Mouse (Mus musculus) intestine, embryonic 15.5 days (tissue): ENCODE measurements around the gene Clvs2. TPM values are rescaled to one million over a fixed set of nuclear protein-coding genes. Genes with fewer than 3 reads are reported as not detected.
A peak's percentile ranks its signal among the peaks of the same experiment; 100 is the strongest.

Experiments
- ATAC-seq: fragments of 200-750 bp; cut with Nextera tagmentation; 2 replicates; pipeline ENCODE4 v1.8.0; 2017; ENCODE audit warnings: moderate TSS enrichment, moderate library complexity
- H3K27ac ChIP-seq: fragments of 300-500 bp; sonication (generic); 2 replicates; pipeline ENCODE4 v1.5.1; 2015; ENCODE audit warnings: mild to moderate bottlenecking, inconsistent platforms
- H3K27me3 ChIP-seq: fragments of 300-500 bp; sonication (generic); replicated peaks from 2 replicates; pipeline ENCODE4 v1.6.1; 2015; ENCODE audit warnings: inconsistent platforms
- H3K36me3 ChIP-seq: fragments of 300-500 bp; sonication (generic); 2 replicates; pipeline ENCODE4 v1.6.1; 2015; ENCODE audit warnings: inconsistent platforms
- H3K4me1 ChIP-seq: fragments of 300-500 bp; sonication (generic); replicated peaks from 2 replicates; pipeline ENCODE4 v1.6.1; 2015; ENCODE audit warnings: inconsistent platforms
- H3K4me2 ChIP-seq: fragments of 300-500 bp; sonication (generic); replicated peaks from 2 replicates; pipeline ENCODE4 v1.6.1; 2015; ENCODE audit warnings: mild to moderate bottlenecking, inconsistent platforms
- H3K4me3 ChIP-seq: fragments of 300-500 bp; sonication (generic); replicated peaks from 2 replicates; pipeline ENCODE4 v1.5.1; 2015; ENCODE audit warnings: inconsistent platforms
- H3K9ac ChIP-seq: fragments of 300-500 bp; sonication (generic); 2 replicates; pipeline ENCODE4 v1.6.1; 2015; ENCODE audit warnings: inconsistent platforms
- H3K9me3 ChIP-seq: fragments of 300-500 bp; sonication (generic); 2 replicates; pipeline ENCODE4 v1.6.1; 2016; ENCODE audit warnings: inconsistent platforms
- WGBS: fragments of 180-500 bp; shearing (Covaris S2); methylation state at CpG from one replicate; pipeline ENCODE4 v1.1.7; 2015; 5-methylcytosine and 5-hydroxymethylcytosine counted together
- polyA plus RNA-seq: library from polyadenylated mRNA; unstranded; fragments of >200 nt; fragmentation: Nextera tagmentation; extraction: Ambion mirVana; gene quantifications from 2 replicates; pipeline ENCODE4 v1.2.1, GENCODE M21; 2015

Clvs2 gene
- polyA plus RNA-seq: 0.61 and 0.79 TPM in 2 replicates

GRCm38 (mm10) chr10:33624131-33624879 lies at the start of gene Clvs2:
Gene Clvs2, minus strand, starts transcription at chr10:33624769.
- WGBS: 6% methylated on average over 37 of the region's 37 CpGs
- H3K9ac ChIP-seq: peak within 1 kb of the TSS; percentile 45
- ATAC-seq: peak; percentile 55; the same call in 1 of the 2 replicates

GRCm38 (mm10) chr10:33653142-33653541 lies 28.6 kb upstream of the Clvs2 start:
- Histone ChIP-seq H3K4me1 (no peaks in the 10 kb centered on the region), H3K4me3 (no peak overlapping the region), H3K4me2 (no peak overlapping the region), H3K9ac (no peak overlapping the region), H3K36me3 (no peaks in the 10 kb centered on the region), H3K27me3 (no peaks in the 10 kb centered on the region), H3K9me3 (no peaks in the 10 kb centered on the region), H3K27ac (no peak overlapping the region)
- ATAC-seq: no peak

More at GRCm38 (mm10) chr10:33624131-33624879, at the start of gene Clvs2:
- Histone ChIP-seq H3K27ac (no peak within 1 kb of the TSS), H3K4me3 (peak within 1 kb of the TSS; percentile 46), H3K36me3 (no peaks in the 10 kb centered on the region), H3K4me2 (peak within 1 kb of the TSS; percentile 83), H3K4me1 (no peaks in the 10 kb centered on the region), H3K27me3 (no peaks in the 10 kb centered on the region; the same call in 1 of the 2 replicates), H3K9me3 (no peaks in the 10 kb centered on the region)

GRCm38 (mm10) chr10:33623577-33623991 lies 985 bp downstream of the Clvs2 start:
- H3K4me1 ChIP-seq: no peaks in the 10 kb centered on the region
- no peaks in the 10 kb centered on the region for H3K9me3 ChIP-seq
- no peak overlapping the region; the same call in 1 of the 2 replicates for H3K4me3 ChIP-seq
- H3K27ac ChIP-seq: no peak overlapping the region
- H3K27me3 ChIP-seq: no peaks in the 10 kb centered on the region; the same call in 1 of the 2 replicates
- no peak overlapping the region for H3K9ac ChIP-seq
- no peak for ATAC-seq
- 30% methylated on average over 6 of the region's 6 CpGs for WGBS
- H3K4me2 ChIP-seq: peak overlapping the region; percentile 83
- H3K36me3 ChIP-seq: no peaks in the 10 kb centered on the region

- Histone ChIP-seq H3K4me3 (no peak overlapping the region), H3K9ac (no peak overlapping the region), H3K9me3 (no peaks in the 10 kb centered on the region), H3K4me2 (no peak overlapping the region), H3K27ac (no peak overlapping the region), H3K27me3 (no peaks in the 10 kb centered on the region; the same call in 1 of the 2 replicates), H3K4me1 (no peaks in the 10 kb centered on the region), H3K36me3 (no peaks in the 10 kb centered on the region)
- no peak for ATAC-seq
- WGBS: 89% methylated on average over 8 of the region's 8 CpGs
These were observed 1.9 kb downstream of the Clvs2 start for GRCm38 (mm10) chr10:33622700-33623099.

GRCm38 (mm10) chr10:33616207-33616606 lies 8.4 kb downstream of the Clvs2 start:
- ATAC-seq: no peak
- 56% methylated on average over 2 of the region's 2 CpGs for WGBS
- Histone ChIP-seq H3K4me3 (no peak overlapping the region), H3K9me3 (no peaks in the 10 kb centered on the region), H3K9ac (no peak overlapping the region), H3K4me1 (no peaks in the 10 kb centered on the region), H3K27me3 (no peaks in the 10 kb centered on the region), H3K36me3 (no peaks in the 10 kb centered on the region), H3K4me2 (no peak overlapping the region), H3K27ac (no peak overlapping the region)

GRCm38 (mm10) chr10:33613197-33613596 lies 11.4 kb downstream of the Clvs2 start:
- no peak for ATAC-seq
- no peaks in the 10 kb centered on the region for H3K27me3 ChIP-seq
- no peaks in the 10 kb centered on the region for H3K9me3 ChIP-seq
- H3K27ac ChIP-seq: no peak overlapping the region
- H3K4me1 ChIP-seq: no peaks in the 10 kb centered on the region
- WGBS: 100% methylated on average over 1 of the region's 1 CpGs
- H3K4me3 ChIP-seq: no peak overlapping the region
- H3K4me2 ChIP-seq: no peak overlapping the region
- no peaks in the 10 kb centered on the region for H3K36me3 ChIP-seq
- H3K9ac ChIP-seq: no peak overlapping the region

GRCm38 (mm10) chr10:33592732-33593131 lies 31.8 kb downstream of the Clvs2 start:
- H3K4me1 ChIP-seq: no peaks in the 10 kb centered on the region
- H3K4me3 ChIP-seq: no peak overlapping the region
- H3K27me3 ChIP-seq: no peaks in the 10 kb centered on the region
- no peak overlapping the region for H3K27ac ChIP-seq
- no peaks in the 10 kb centered on the region for H3K9me3 ChIP-seq
- no peaks in the 10 kb centered on the region for H3K36me3 ChIP-seq
- H3K4me2 ChIP-seq: no peak overlapping the region
- no peak overlapping the region for H3K9ac ChIP-seq
- 94% methylated on average over 16 of the region's 16 CpGs for WGBS
- no peak for ATAC-seq

- no peak overlapping the region for H3K9ac ChIP-seq
- no peaks in the 10 kb centered on the region for H3K9me3 ChIP-seq
- no peak overlapping the region for H3K4me3 ChIP-seq
- H3K36me3 ChIP-seq: no peaks in the 10 kb centered on the region
- H3K27ac ChIP-seq: no peak overlapping the region
- H3K27me3 ChIP-seq: no peaks in the 10 kb centered on the region
- WGBS: 69% methylated on average over 2 of the region's 2 CpGs
- H3K4me2 ChIP-seq: no peak overlapping the region
- no peaks in the 10 kb centered on the region for H3K4me1 ChIP-seq
- ATAC-seq: no peak
These were observed 35.8 kb downstream of the Clvs2 start for GRCm38 (mm10) chr10:33588800-33589199.

GRCm38 (mm10) chr10:33587118-33587517 lies 37.5 kb downstream of the Clvs2 start:
- peak; percentile 92 for ATAC-seq
- H3K9ac ChIP-seq: no peak overlapping the region
- no peaks in the 10 kb centered on the region for H3K27me3 ChIP-seq
- H3K36me3 ChIP-seq: no peaks in the 10 kb centered on the region
- H3K4me3 ChIP-seq: no peak overlapping the region
- 38% methylated on average over 2 of the region's 2 CpGs for WGBS
- no peak overlapping the region for H3K27ac ChIP-seq
- no peak overlapping the region for H3K4me2 ChIP-seq
- no peaks in the 10 kb centered on the region for H3K9me3 ChIP-seq
- H3K4me1 ChIP-seq: no peaks in the 10 kb centered on the region

GRCm38 (mm10) chr10:33558081-33558480 lies 66.5 kb downstream of the Clvs2 start:
- H3K4me2 ChIP-seq: no peak overlapping the region
- 34% methylated on average over 3 of the region's 3 CpGs for WGBS

GRCm38 (mm10) chr10:33540331-33540730 lies 84.2 kb downstream of the Clvs2 start:
- WGBS: 90% methylated on average over 4 of the region's 4 CpGs
- H3K36me3 ChIP-seq: no peaks in the 10 kb centered on the region
- H3K9ac ChIP-seq: no peak overlapping the region
- no peaks in the 10 kb centered on the region for H3K4me1 ChIP-seq
- ATAC-seq: no peak
- no peaks in the 10 kb centered on the region for H3K27me3 ChIP-seq
- H3K27ac ChIP-seq: no peak overlapping the region
- no peak overlapping the region for H3K4me2 ChIP-seq
- H3K9me3 ChIP-seq: no peaks in the 10 kb centered on the region
- H3K4me3 ChIP-seq: no peak overlapping the region

More at GRCm38 (mm10) chr10:33558081-33558480, 66.5 kb downstream of the Clvs2 start:
- Histone ChIP-seq H3K27me3 (no peaks in the 10 kb centered on the region), H3K27ac (no peak overlapping the region), H3K36me3 (no peaks in the 10 kb centered on the region), H3K9ac (no peak overlapping the region), H3K4me3 (no peak overlapping the region), H3K4me1 (no peaks in the 10 kb centered on the region), H3K9me3 (no peaks in the 10 kb centered on the region)
- peak; percentile 39; the same call in 1 of the 2 replicates for ATAC-seq
